Mouse (Mus musculus) thymus, postnatal 14 days (tissue): ENCODE data around the gene C2.
"Not testable (repeated sequence)": the region's sequence is repeated elsewhere in the genome, so short reads cannot be mapped to it uniquely, and the experiment has no call there.

Source experiments
- DNase-seq: peaks from one replicate; pipeline ENCODE4 v3.0.0; 2021

The C2 gene

GRCm38 (mm10) chr17:34902895-34903294 lies 4.8 kb upstream of the C2 start:
- no peak for DNase-seq

- DNase-seq = not testable (repeated sequence)
Observed at GRCm38 (mm10) chr17:34901948-34902347, 3.9 kb upstream of the C2 start.

- not testable (repeated sequence) for DNase-seq
Observed at GRCm38 (mm10) chr17:34900826-34901225, 2.8 kb upstream of the C2 start.

GRCm38 (mm10) chr17:34899890-34900243 lies 1.8 kb upstream of the C2 start:
- no peak for DNase-seq

- peak; percentile 67 for DNase-seq
Observed at GRCm38 (mm10) chr17:34899053-34899889, 1.2 kb upstream of the C2 start.

GRCm38 (mm10) chr17:34898706-34899052 lies 614 bp upstream of the C2 start:
- DNase-seq = no peak

GRCm38 (mm10) chr17:34897373-34898159 lies 499 bp downstream of the C2 start:
- no peak for DNase-seq

GRCm38 (mm10) chr17:34896366-34896765 lies 1.7 kb downstream of the C2 start:
- DNase-seq = peak; percentile 52

- DNase-seq = no peak
Observed at GRCm38 (mm10) chr17:34895724-34896123, 2.3 kb downstream of the C2 start.

GRCm38 (mm10) chr17:34894801-34895530 lies 3.1 kb downstream of the C2 start:
- DNase-seq = peak; percentile 63

GRCm38 (mm10) chr17:34894074-34894597 lies 3.9 kb downstream of the C2 start:
- peak; percentile 95 for DNase-seq

GRCm38 (mm10) chr17:34893072-34893824 lies 4.8 kb downstream of the C2 start:
- no peak for DNase-seq

GRCm38 (mm10) chr17:34891377-34891776 lies 6.7 kb downstream of the C2 start:
- no peak for DNase-seq

GRCm38 (mm10) chr17:34890074-34890743 lies 7.9 kb downstream of the C2 start:
- DNase-seq = no peak

GRCm38 (mm10) chr17:34887942-34888341 lies 10.1 kb downstream of the C2 start:
- no peak for DNase-seq

- DNase-seq = no peak
Observed at GRCm38 (mm10) chr17:34885615-34886014, 12.4 kb downstream of the C2 start.

- no peak for DNase-seq
Observed at GRCm38 (mm10) chr17:34884704-34885103, 13.4 kb downstream of the C2 start.

GRCm38 (mm10) chr17:34883332-34883731 lies 14.7 kb downstream of the C2 start:
- DNase-seq = no peak

GRCm38 (mm10) chr17:34881683-34882310 lies 16.3 kb downstream of the C2 start, which contains the start of gene Gm20547:
TSS of gene Gm20547 (minus strand) at chr17:34882042.
- no peak for DNase-seq

GRCm38 (mm10) chr17:34881166-34881565 lies 16.9 kb downstream of the C2 start:
- no peak for DNase-seq

GRCm38 (mm10) chr17:34879336-34879879 lies 18.7 kb downstream of the C2 start, which contains the start of gene Zbtb12:
TSS of gene Zbtb12 (plus strand) at chr17:34879483.
- no peak for DNase-seq
